Mouse (Mus musculus) liver, adult 2 months (tissue): ENCODE data around the gene Tyro3.

Source experiments
- CTCF ChIP-seq: fragments of 200-500 bp; IDR thresholded peaks from 2 replicates; pipeline ENCODE4 v1.5.1; 2011; ENCODE audit warnings: low read depth, low read length, control low read depth
- POLR2A ChIP-seq: fragments of 200-500 bp; IDR thresholded peaks from 2 replicates; pipeline ENCODE4 v1.6.1; 2011; ENCODE audit warnings: low read length, control low read depth; ENCODE audit not compliant: insufficient read depth; ENCODE audit errors: extremely low read depth

DNA sequence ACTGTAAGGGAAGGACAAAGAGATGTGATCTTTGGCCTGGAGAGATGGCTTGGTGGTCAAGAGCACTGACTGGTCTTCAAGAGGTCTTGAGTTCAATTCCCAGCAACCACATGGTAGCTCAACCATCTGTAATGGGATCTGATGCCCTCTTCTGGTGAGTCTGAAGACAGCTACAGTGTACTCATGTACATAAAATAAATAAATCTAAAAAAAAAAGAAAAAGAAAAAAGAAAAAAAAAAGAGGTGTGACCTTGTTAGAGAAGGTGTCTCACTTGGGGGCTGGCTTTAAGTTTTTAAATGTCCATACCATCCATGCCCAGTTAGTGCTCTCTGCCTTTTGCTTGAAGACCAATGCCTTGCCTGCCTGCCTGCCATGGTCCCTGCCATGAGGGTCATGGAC, 42.5 kb downstream of the Tyro3 start:
- TF ChIP-seq POLR2A (no peak), CTCF (no peak)
